Mouse (Mus musculus) CH12.LX (cell line): ENCODE measurements around the gene Ric1.
"Not testable (repeated sequence)": the region's sequence is repeated elsewhere in the genome, so short reads cannot be mapped to it uniquely, and the experiment has no call there.

Source experiments
- CHD2 ChIP-seq: IDR thresholded peaks from 2 replicates; pipeline ENCODE4 v1.6.1; 2011; ENCODE audit warnings: low read length, improper control_type of control experiment
- CTCF ChIP-seq, 2 experiments: IDR thresholded peaks in 1 of 2; conservative IDR thresholded peaks in 1 of 2; 2 replicates each; pipeline ENCODE4 v1.5.1; 2011 to 2012; ENCODE audit warnings: low read depth in 2 of 2, low read length in 2 of 2, improper control_type of control experiment in 1 of 2, inconsistent platforms in 1 of 2, mild to moderate bottlenecking in 1 of 2, moderate library complexity in 1 of 2
- JUND ChIP-seq: conservative IDR thresholded peaks from 2 replicates; pipeline ENCODE4 v1.6.1; 2011; ENCODE audit warnings: low read depth, low read length, improper control_type of control experiment
- POLR2A ChIP-seq: IDR thresholded peaks from 2 replicates; pipeline ENCODE4 v1.6.1; 2011; ENCODE audit warnings: low read depth, mild to moderate bottlenecking, improper control_type of control experiment, low read length
- USF1 ChIP-seq: IDR thresholded peaks from 2 replicates; pipeline ENCODE4 v1.6.1; 2014; ENCODE audit warnings: low read depth, mild to moderate bottlenecking, inconsistent platforms, low read length, improper control_type of control experiment
- USF2 ChIP-seq: conservative IDR thresholded peaks from 2 replicates; pipeline ENCODE4 v1.6.1; 2011; ENCODE audit warnings: low read depth, low read length, improper control_type of control experiment

GRCm38 (mm10) chr19:29551980-29552379, 29.9 kb downstream of the Ric1 start:
- not testable (repeated sequence) for TF ChIP-seq POLR2A; CTCF (conservative IDR thresholded peaks at IDR 0.05 in 1 of 2, IDR thresholded peaks at IDR 0.05 in 1 of 2; ENCODE audit: low read depth in 2 of 2, low read length in 2 of 2); USF2; CHD2; USF1; JUND
